Mouse (Mus musculus) lung, embryonic 14.5 days (tissue): Measurements from ENCODE around the gene Kcnj14. TPM values are rescaled to one million over a fixed set of nuclear protein-coding genes. Genes with fewer than 3 reads are reported as not detected.
A peak's percentile ranks its signal among the peaks of the same experiment; 100 is the strongest.

Experiments
- ATAC-seq: fragments of 200-750 bp; cut with Nextera tagmentation; 2 replicates; pipeline ENCODE4 v1.8.0; 2017; ENCODE audit warnings: mild to moderate bottlenecking, moderate TSS enrichment, moderate library complexity; ENCODE audit not compliant: insufficient read depth
- DNase-seq: peaks from one replicate; pipeline ENCODE4 v3.0.0-alpha.2; 2015
- H3K27ac ChIP-seq: fragments of 300-500 bp; sonication (generic); 2 replicates; pipeline ENCODE4 v1.5.1; 2014; ENCODE audit warnings: low read depth, mild to moderate bottlenecking, moderate library complexity
- H3K27me3 ChIP-seq: fragments of 300-500 bp; sonication (generic); 2 replicates; pipeline ENCODE4 v1.6.1; 2014; ENCODE audit warnings: low read length, control low read depth; ENCODE audit not compliant: insufficient read depth
- H3K36me3 ChIP-seq: fragments of 300-500 bp; sonication (generic); 2 replicates; pipeline ENCODE4 v1.6.1; 2014; ENCODE audit warnings: control low read depth; ENCODE audit not compliant: insufficient read depth
- H3K4me1 ChIP-seq: fragments of 300-500 bp; sonication (generic); 2 replicates; pipeline ENCODE4 v1.6.1; 2014; ENCODE audit warnings: antibody characterized with exemption, control low read depth; ENCODE audit not compliant: insufficient read depth
- H3K4me2 ChIP-seq: fragments of 300-500 bp; sonication (generic); 2 replicates; pipeline ENCODE4 v1.6.1; 2014; ENCODE audit warnings: mild to moderate bottlenecking
- H3K4me3 ChIP-seq: fragments of 300-500 bp; sonication (generic); 2 replicates; pipeline ENCODE4 v1.5.1; 2014; ENCODE audit warnings: low read depth, low read length
- H3K9ac ChIP-seq: fragments of 300-500 bp; sonication (generic); 2 replicates; pipeline ENCODE4 v1.6.1; 2014
- H3K9me3 ChIP-seq: fragments of 300-500 bp; sonication (generic); 2 replicates; pipeline ENCODE4 v1.6.1; 2016; ENCODE audit warnings: low read depth, low read length, control low read depth
- CTCF ChIP-seq: IDR thresholded peaks from 2 replicates; pipeline ENCODE4 v1.5.1; 2016; ENCODE audit warnings: antibody characterized with exemption, low read depth
- WGBS: fragments of 180-500 bp; shearing (Covaris S2); extraction: QIAGEN DNeasy Blood & Tissue Kit; methylation state at CpG from one replicate; pipeline ENCODE4 v1.1.7; 2014; 5-methylcytosine and 5-hydroxymethylcytosine counted together
- polyA plus RNA-seq: library from polyadenylated mRNA; unstranded; fragments of >200 nt; fragmentation: Nextera tagmentation; extraction: Ambion mirVana; gene quantifications from 2 replicates; pipeline ENCODE4 v1.2.1, GENCODE M21; 2014

Kcnj14 gene
- polyA plus RNA-seq, 1 experiment from 2014 or later = 0.67 TPM

GRCm38 (mm10) chr7:45782271-45782670 lies 42.3 kb downstream of the Kcnj14 start:
- Histone ChIP-seq H3K9me3 (no peaks in the 10 kb centered on the region), H3K9ac (no peak overlapping the region), H3K4me3 (no peak overlapping the region), H3K4me2 (no peak overlapping the region), H3K4me1 (peaks cover 16% of the 10 kb centered on the region; the same call in 1 of the 2 replicates), H3K36me3 (no peaks in the 10 kb centered on the region), H3K27me3 (peaks cover 11% of the 10 kb centered on the region; the same call in 1 of the 2 replicates), H3K27ac (no peak overlapping the region)
- WGBS = 57% methylated on average over 4 of the region's 4 CpGs
- ATAC-seq (no peak), DNase-seq (no peak)
- TF ChIP-seq CTCF = no peak

DNA sequence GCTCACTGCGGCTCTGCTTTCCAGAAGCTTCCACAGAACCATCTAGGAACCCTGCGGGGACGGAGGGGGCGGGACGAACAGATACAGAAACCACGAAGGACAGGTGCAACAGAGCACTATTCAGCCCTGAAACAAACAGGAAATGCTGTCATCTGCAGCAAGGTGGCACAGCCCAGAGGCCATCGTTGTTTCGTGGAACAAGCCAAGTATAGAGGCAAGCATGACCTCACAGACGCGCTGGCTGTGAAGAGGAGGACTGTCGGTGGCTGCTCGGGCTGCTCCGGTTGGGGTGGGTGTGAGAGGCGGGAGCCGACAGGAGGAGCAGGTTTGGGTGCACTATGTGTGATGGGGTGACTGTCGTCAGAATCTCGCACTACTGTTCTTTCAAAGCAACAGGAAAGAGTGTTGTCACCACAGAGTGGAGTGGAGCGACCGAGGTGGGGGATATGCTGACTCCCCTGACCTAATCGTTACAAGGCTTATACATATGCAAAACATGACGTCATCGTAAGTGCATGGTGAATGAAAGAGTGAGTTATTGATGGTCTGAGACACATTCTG lies 45.4 kb downstream of the Kcnj14 start:
- Histone ChIP-seq H3K4me2 (peak overlapping the region; percentile 36), H3K36me3 (no peaks in the 10 kb centered on the region), H3K4me3 (no peak overlapping the region), H3K4me1 (peaks cover 8% of the 10 kb centered on the region; the same call in 1 of the 2 replicates), H3K27me3 (peaks cover 4% of the 10 kb centered on the region; the same call in 1 of the 2 replicates), H3K9me3 (no peaks in the 10 kb centered on the region; the same call in 1 of the 2 replicates), H3K9ac (no peak overlapping the region), H3K27ac (no peak overlapping the region)
- DNase-seq = no peak
- ATAC-seq = no peak
- no peak for TF ChIP-seq CTCF
- 17% methylated on average over 22 of the region's 22 CpGs for WGBS

DNA sequence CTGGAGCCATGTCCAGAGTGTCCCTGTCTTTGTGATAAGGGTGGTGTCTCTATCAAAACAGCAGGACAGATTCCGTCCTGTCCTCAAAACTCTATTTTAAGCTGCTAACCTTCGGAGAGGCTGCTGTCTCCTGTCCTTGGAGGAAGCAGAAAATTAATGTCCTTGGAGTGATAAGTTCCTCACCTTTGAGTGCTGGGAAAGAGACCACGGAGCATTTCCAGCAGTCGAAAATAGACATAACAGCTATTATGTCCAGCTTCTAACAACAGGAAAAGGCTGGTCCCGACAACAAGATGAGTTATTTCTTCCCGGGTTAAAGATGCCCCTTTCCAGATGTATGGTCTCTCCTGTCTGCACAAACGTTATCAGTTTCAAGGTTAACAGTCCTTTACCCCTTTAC lies 49.3 kb downstream of the Kcnj14 start:
- no peak for ATAC-seq
- 56% methylated on average over 7 of the region's 7 CpGs for WGBS
- no peak overlapping the region for H3K27ac ChIP-seq

DNA sequence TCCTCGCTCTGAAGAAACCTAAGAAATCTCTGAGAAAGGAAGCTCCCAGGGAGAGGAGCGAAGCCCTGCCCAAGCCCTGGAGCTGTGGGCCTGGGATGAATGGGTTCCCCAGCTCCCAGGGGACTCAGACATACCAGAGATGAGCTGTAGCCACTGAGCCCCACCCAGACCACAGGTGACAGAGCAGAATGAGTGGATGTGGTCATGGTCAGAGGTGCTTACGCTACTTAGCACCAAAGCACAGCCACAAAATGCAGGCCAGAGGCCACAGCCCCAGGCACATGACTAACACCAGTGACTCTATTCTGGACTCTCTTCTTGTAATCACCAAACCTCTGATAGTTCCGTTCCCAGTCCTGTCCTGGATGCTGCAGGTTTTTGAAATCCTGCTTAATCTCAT lies 53.5 kb downstream of the Kcnj14 start:
- Histone ChIP-seq H3K36me3 (no peaks in the 10 kb centered on the region), H3K4me2 (no peak overlapping the region), H3K4me3 (no peak overlapping the region), H3K27me3 (no peaks in the 10 kb centered on the region), H3K4me1 (no peaks in the 10 kb centered on the region), H3K9me3 (no peaks in the 10 kb centered on the region; the same call in 1 of the 2 replicates), H3K27ac (no peak overlapping the region; the same call in 1 of the 2 replicates), H3K9ac (no peak overlapping the region)
- TF ChIP-seq CTCF = no peak
- DNase-seq = no peak
- ATAC-seq = no peak
- 67% methylated on average over 4 of the region's 4 CpGs for WGBS

More for the DNA sequence above, 49.3 kb downstream of the Kcnj14 start:
- no peak overlapping the region for H3K4me3 ChIP-seq
- no peaks in the 10 kb centered on the region; the same call in 1 of the 2 replicates for H3K9me3 ChIP-seq
- 0 out of 2 replicates have a peak, but pooled peaks cover 5% of the 10 kb centered on the region for H3K4me1 ChIP-seq
- H3K4me2 ChIP-seq = no peak overlapping the region
- TF ChIP-seq CTCF = no peak
- no peak overlapping the region for H3K9ac ChIP-seq
- DNase-seq = no peak
- H3K27me3 ChIP-seq = peaks cover 4% of the 10 kb centered on the region; the same call in 1 of the 2 replicates
- H3K36me3 ChIP-seq = no peaks in the 10 kb centered on the region

DNA sequence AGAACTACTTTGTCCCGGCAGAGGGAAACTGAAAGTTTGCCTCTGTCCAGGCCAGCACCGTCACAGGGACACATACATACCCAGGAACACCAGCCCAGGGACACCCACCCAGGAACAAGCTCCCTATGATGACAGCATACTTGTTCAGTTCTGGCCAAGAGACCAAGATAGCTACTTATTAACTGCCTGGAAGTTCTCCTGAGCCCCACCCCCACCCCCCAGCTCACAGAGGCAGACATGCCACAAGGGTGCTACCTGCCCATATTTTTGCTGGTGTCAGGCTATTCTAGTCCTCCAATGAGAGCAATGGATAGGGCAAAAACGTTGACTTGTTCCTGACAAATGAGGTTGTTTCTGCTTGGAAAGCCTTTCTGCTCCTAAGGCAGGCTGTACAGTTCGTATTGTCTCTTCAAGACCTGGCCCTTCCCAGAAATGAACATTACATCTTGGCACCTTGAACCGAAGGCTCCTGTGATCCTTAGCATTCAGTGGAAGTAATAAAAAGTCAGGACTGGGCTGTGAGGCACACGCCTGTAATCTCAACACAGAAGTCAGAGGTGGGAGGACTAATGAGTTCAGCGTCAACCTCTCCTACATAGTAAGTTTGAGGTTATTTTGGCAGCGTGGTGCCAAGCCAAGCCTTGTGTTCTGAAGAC lies 54.0 kb downstream of the Kcnj14 start:
- Histone ChIP-seq H3K4me2 (no peak overlapping the region), H3K4me1 (no peaks in the 10 kb centered on the region), H3K27me3 (no peaks in the 10 kb centered on the region), H3K36me3 (no peaks in the 10 kb centered on the region), H3K9me3 (no peaks in the 10 kb centered on the region; the same call in 1 of the 2 replicates), H3K4me3 (no peak overlapping the region), H3K9ac (no peak overlapping the region), H3K27ac (no peak overlapping the region; the same call in 1 of the 2 replicates)
- ATAC-seq (no peak), DNase-seq (no peak)
- 54% methylated on average over 8 of the region's 8 CpGs for WGBS
- no peak for TF ChIP-seq CTCF

DNA sequence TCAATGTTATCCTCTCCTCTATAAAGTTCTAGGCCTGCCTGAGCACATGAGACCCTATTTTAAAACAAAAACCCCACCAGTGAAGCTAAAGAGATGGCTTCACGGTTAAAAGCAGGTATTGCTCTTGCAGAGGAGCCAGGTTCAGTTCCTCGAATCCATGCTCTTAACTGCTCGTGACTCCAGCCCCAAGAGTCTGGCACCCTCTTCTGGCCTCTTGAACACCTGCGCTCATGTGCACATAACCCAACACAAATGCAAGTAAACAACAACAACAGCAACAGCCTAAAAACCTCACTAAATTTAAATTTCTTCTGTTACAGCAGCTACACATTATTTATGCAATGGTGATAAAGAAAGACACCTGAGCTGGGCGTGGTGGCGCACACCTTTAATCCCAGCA lies 57.1 kb downstream of the Kcnj14 start:
- Histone ChIP-seq H3K4me1 (no peaks in the 10 kb centered on the region), H3K27me3 (no peaks in the 10 kb centered on the region), H3K4me3 (no peak overlapping the region), H3K36me3 (no peaks in the 10 kb centered on the region), H3K9ac (no peak overlapping the region), H3K27ac (0 out of 2 replicates have a peak overlapping the region, but pooled peaks have one; percentile 21), H3K4me2 (no peak overlapping the region), H3K9me3 (no peaks in the 10 kb centered on the region)
- TF ChIP-seq CTCF = 0 out of 2 replicates have a peak, but pooled peaks have one; percentile 15
- WGBS = 89% methylated on average over 6 of the region's 6 CpGs
- DNase-seq (no peak), ATAC-seq (no peak)

DNA sequence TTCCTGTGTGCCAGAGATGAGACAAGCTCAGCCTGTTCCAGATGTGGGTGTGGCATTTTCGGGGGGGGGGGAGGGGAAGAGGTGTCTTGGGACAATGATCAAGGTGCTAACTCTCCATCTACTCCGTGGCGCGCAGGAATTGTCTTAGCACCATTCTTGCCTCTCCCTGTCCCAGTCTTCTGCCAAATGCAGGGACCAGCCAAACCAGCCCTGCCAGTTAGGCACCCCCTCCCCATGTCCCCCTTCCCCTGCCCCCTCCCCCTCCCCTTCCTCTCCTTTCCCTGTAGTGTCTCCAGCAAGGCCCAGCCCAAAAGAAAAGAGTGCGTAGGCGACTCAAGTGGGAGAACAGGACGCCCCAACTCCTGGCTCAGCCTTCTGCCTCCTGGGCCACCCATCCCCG lies 57.8 kb downstream of the Kcnj14 start:
- WGBS = 31% methylated on average over 8 of the region's 8 CpGs
- no peak overlapping the region for H3K9ac ChIP-seq
- H3K4me2 ChIP-seq = peak overlapping the region; percentile 8; the same call in 1 of the 2 replicates
- peak overlapping the region; percentile 21; the same call in 1 of the 2 replicates for H3K27ac ChIP-seq
- no peaks in the 10 kb centered on the region for H3K9me3 ChIP-seq
- H3K4me3 ChIP-seq = no peak overlapping the region
- no peaks in the 10 kb centered on the region for H3K4me1 ChIP-seq
- peak; percentile 41; the same call in 1 of the 2 replicates for ATAC-seq
- H3K36me3 ChIP-seq = no peaks in the 10 kb centered on the region
- DNase-seq = peak; percentile 26
- no peak for TF ChIP-seq CTCF
- no peaks in the 10 kb centered on the region for H3K27me3 ChIP-seq

Other genes starting within 250 kb of the Kcnj14 start
- not detected in 2 replicates for gene Fgf21, start 209.3 kb downstream of the Kcnj14 start, polyA plus RNA-seq
- gene Fut1, start 207.5 kb downstream of the Kcnj14 start, polyA plus RNA-seq = 0.13 and 0.58 TPM in 2 replicates
- 0.28 and 0.35 TPM in 2 replicates for gene Izumo1, start 203.0 kb downstream of the Kcnj14 start, polyA plus RNA-seq
- gene Rasip1, start 197.3 kb downstream of the Kcnj14 start, polyA plus RNA-seq = 29.4 and 35.3 TPM in 2 replicates
- gene Mamstr, start 184.8 kb downstream of the Kcnj14 start, polyA plus RNA-seq = 8.1 and 9.2 TPM in 2 replicates
- gene Fut2, start 158.4 kb downstream of the Kcnj14 start, polyA plus RNA-seq = 0.22 and 0.75 TPM in 2 replicates
- gene Ntn5, start 140.8 kb downstream of the Kcnj14 start, polyA plus RNA-seq = 0.28 and 0.30 TPM in 2 replicates
- 0.08 TPM in 1 of 2 replicates, not detected in the other for gene Sec1, start 130.4 kb downstream of the Kcnj14 start, polyA plus RNA-seq
- 2.0 and 4.3 TPM in 2 replicates for gene Car11, start 124.9 kb downstream of the Kcnj14 start, polyA plus RNA-seq
- 2.1 TPM in 2 replicates for gene Dbp, start 119.7 kb downstream of the Kcnj14 start, polyA plus RNA-seq
- gene Rpl18, start 109.3 kb downstream of the Kcnj14 start, polyA plus RNA-seq = 1,245 and 1,303 TPM in 2 replicates
- 21.9 and 23.8 TPM in 2 replicates for gene Sphk2, start 106.8 kb downstream of the Kcnj14 start, polyA plus RNA-seq
- 0.92 and 1.1 TPM in 2 replicates for gene Fam83e, start 103.6 kb downstream of the Kcnj14 start, polyA plus RNA-seq
- not detected in 2 replicates for gene Spaca4, start 99.0 kb downstream of the Kcnj14 start, polyA plus RNA-seq
- 0.76 and 1.9 TPM in 2 replicates for gene Lmtk3, start 41.0 kb downstream of the Kcnj14 start, polyA plus RNA-seq
- gene Sult2b1, start 40.1 kb downstream of the Kcnj14 start, polyA plus RNA-seq = 5.0 and 5.9 TPM in 2 replicates
- 109 and 110 TPM in 2 replicates for gene Cyth2, start 10.2 kb downstream of the Kcnj14 start, polyA plus RNA-seq
- 85.4 and 95.3 TPM in 2 replicates for gene Grwd1, start 6.2 kb upstream of the Kcnj14 start, polyA plus RNA-seq
- gene Kdelr1, start 48.0 kb upstream of the Kcnj14 start, polyA plus RNA-seq = 107 and 108 TPM in 2 replicates
- 0.41 and 0.43 TPM in 2 replicates for gene Grin2d, start 53.6 kb upstream of the Kcnj14 start, polyA plus RNA-seq
- gene Syngr4, start 71.9 kb upstream of the Kcnj14 start, polyA plus RNA-seq = 1.0 and 1.4 TPM in 2 replicates
- gene Tmem143, start 72.2 kb upstream of the Kcnj14 start, polyA plus RNA-seq = 2.7 and 3.5 TPM in 2 replicates
- 164 and 174 TPM in 2 replicates for gene Emp3, start 96.6 kb upstream of the Kcnj14 start, polyA plus RNA-seq
- 2.9 and 4.4 TPM in 2 replicates for gene Ccdc114, start 99.3 kb upstream of the Kcnj14 start, polyA plus RNA-seq
- gene Abcc6, start 205.5 kb upstream of the Kcnj14 start, polyA plus RNA-seq = 0.31 and 0.78 TPM in 2 replicates
- gene Nomo1, start 208.9 kb upstream of the Kcnj14 start, polyA plus RNA-seq = 26.1 and 26.4 TPM in 2 replicates